Mouse (Mus musculus) regulatory T cell (primary cell): Measurements from ENCODE around the gene Nucb2.

Experiments used
- in situ Hi-C: fragments of 300-600 bp; cut with MboI, MseI; formaldehyde crosslinking; loops from one replicate; pipeline ENCODE4 v1.15.1; 2025; ENCODE audit warnings: high pct_unique_total_duplicates

Gene Nucb2

GRCm38 (mm10) chr7:116519805-116520204 lies 15.6 kb downstream of the Nucb2 start:
- in situ Hi-C loops, result no loop called here

- in situ Hi-C loops, result no loop called here
Observed at GRCm38 (mm10) chr7:116524577-116524976, 20.4 kb downstream of the Nucb2 start.

DNA sequence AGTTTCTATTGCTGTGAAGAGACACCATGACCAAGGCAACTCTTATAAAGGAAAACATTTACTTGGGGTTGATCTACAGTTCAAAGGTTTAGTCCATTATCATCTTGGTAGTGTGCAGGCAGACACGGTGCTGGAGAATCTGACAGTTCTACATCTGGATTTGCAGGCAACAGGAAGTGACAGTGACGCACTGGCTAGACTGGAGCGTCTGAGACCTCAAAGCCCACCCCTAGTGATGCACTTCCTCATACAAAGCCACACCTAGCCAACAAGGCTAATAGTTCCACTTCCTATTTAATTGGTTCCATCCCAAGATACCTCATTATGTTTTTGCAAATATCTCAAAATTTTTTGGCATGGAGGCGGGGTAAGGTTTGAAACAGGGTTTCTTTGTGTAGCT lies 25.6 kb downstream of the Nucb2 start:
- in situ Hi-C loops, result no loop called here

DNA sequence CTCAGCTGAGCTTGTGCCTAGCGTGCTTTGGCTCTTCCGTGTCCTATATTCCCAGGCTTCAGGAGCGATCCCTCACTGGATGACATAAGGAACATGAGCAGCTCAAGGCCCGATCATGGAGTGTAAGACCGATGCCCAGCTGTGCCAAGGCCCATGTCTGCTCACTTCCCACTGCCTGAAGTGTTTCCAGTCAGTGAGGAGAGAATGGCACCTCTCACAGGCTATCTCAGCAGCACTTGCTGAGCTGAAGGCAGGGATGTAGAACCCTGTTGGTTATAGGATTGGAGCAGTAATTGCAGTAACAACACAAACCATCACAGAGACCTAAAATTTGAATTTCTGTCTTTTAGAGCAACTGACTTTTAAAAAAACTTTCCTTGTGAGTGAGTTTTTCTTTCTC lies 26.3 kb downstream of the Nucb2 start:
- in situ Hi-C loops, result no loop called here

DNA sequence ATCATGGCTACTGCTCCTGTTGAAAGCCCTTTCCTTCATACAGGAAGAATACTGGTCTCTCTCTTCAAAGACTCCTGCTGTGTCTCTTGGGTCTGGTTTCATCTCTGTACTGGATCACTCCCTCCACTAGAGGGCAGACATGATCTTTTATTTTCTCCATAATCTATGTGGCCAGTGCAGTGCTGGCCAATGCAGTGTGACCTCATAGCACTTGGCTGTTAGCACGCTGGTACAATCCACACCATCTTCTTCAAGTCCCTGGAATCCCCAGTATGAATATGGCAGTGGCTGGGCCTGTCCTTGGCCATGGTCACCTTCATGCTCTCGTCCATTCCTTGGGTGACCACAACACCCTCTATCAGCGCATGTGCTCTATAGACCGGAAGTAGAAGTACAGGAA lies 27.1 kb downstream of the Nucb2 start:
- in situ Hi-C loops, result no loop called here

DNA sequence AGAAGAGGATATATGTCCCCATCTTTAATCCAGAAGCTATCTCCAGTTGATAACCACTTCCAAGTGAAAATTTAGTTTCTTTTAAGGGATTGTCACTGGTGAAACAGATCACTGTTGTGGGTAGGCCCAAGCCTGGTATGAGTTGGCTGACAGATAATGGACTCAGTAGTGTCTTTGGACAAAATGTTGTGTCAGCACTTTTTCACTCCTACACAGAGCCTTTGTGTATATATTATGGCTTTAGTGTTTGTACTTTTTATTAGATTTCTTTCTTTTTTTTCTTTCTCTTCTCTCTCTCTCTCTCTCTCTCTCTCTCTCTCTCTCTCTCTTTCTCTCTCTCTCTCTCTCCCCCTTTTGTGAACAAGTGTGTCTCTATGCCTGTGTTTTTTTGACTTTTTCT lies 52.7 kb downstream of the Nucb2 start:
- in situ Hi-C loops, result loop anchor here (5.0 kb wide), 1 partner anchor 870 kb away; no protein-coding TSS in a partner anchor

DNA sequence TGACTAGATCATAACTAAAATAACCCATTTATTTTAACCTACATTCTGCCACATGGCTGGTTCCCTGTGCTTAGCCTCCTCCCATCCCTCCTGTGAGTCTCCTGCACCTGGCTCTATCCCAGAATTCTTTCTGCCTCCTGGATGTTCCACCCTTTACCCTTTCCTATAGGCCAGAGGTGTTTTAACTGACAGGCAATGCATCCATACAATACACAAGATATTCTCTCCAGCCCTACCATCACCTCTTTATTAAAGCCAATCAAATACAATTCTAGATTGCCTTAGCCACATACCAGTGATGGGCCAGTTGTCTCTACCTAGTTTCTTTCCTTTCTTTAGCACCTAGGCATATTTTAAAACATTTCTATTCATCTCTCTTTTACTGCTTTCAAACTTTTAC lies 70.4 kb downstream of the Nucb2 start:
- in situ Hi-C loops, result no loop called here
